Mouse (Mus musculus) hindlimb bud, embryonic 11.5 days (tissue): ENCODE results near the gene Ell3.
"Not testable (repeated sequence)": the region's sequence is repeated elsewhere in the genome, so short reads cannot be mapped to it uniquely, and the experiment has no call there.

Source experiments
- DNase-seq: peaks from one replicate; pipeline ENCODE4 v3.0.0-alpha.2; 2012; ENCODE audit warnings: low read depth, low spot score; ENCODE audit errors: extremely low spot score

Gene Ell3

DNA sequence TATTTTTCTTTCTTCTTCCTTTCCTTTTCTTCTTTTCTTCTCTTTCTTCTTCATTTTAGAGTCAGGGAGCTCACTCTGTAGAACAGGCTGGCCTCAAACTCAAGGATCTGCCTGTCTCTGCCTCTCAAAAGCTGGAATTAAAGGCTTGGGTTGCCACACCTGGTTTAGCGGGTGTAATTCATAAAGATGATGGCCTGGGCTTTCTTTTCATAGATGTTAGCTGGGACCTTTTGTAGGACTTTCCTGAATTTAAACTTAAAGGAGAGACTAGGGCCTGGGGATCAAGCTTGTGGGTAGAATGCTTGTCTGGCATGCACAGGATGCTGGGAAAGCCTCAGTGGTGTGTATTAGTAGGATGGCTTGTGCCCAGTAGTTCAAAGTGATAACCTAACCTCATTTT is at the start of gene Ell3:
Ell3 (minus strand) TSS at position 101 of the 400 bp plus-strand sequence.
- no peak for DNase-seq

DNA sequence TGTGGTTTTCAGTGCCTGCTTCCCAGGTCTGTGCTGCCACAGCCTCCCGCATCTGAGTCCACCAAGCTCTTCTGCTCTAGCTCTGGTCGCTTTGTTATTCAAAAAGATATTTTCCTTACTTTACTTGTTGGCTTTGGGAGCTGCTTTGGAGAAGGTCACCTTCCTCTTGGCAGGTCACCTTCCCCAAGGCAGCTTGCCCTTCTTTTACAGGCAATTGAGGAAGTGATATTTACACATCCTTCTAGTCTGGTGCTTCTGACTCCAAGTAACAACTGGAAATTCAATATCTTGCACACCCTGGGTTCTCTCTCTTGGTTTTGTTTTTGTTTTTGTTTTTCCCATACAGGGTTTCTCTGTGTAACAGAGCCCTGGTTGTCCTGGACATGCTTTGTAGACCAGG is 40.3 kb upstream of the Ell3 start:
- not testable (repeated sequence) for DNase-seq

DNA sequence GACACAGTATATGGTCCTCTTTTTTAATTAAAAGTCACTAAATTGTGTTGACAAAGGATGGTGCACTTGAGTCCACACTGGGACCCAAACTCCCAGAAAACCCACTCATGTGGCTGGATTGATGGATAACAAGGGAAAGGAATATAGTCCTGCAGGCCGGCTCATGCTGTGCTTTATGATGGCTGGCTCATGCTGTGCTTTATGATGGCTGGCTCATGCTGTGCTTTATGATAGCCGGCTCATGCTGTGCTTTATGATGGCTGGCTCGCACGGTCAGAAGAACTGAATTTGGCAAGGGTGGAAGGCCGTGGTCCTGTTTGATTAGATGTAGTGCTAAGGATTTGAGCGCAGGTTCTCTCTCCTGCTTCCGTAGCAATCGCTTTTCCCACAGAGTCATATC is 39.5 kb upstream of the Ell3 start:
- DNase-seq = no peak

DNA sequence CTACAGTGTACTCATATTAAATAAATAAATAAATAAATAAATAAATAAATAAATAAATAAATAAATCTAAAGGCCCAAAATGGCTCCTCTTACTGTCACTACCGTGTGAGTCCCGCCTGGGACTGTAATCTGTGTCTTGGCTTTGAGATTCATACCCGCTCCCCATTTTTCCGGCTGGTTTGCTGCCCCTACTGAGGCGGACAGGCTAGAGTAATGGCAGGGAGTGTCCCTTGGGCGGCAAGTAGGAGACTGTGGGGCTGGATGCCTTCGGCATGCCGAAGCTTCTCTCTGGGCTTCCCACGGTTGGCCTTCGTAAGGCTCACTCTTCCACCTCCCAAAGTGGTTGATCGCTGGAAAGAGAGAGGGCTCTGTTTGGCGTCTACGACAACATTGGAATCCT is 36.8 kb upstream of the Ell3 start:
- DNase-seq = not testable (repeated sequence)

DNA sequence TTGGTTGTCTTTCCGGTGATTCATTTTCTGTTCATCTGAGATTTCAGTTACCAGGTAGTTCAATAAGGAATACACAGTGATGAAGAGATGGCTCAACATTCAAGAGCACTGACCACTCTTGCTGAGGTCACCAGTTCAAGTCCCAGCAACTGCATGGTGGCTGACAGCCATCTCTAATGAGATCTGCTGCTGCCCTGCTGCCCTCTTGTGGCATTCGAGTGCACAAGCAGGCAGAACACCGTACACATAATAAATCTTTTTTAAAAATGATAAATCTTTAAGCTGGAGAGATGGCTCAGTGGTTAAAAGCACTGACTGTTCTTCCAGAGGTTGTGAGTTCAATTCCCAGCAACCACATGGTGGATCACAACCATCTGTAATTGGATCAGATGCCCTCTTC is 36.4 kb upstream of the Ell3 start:
- no peak for DNase-seq

DNA sequence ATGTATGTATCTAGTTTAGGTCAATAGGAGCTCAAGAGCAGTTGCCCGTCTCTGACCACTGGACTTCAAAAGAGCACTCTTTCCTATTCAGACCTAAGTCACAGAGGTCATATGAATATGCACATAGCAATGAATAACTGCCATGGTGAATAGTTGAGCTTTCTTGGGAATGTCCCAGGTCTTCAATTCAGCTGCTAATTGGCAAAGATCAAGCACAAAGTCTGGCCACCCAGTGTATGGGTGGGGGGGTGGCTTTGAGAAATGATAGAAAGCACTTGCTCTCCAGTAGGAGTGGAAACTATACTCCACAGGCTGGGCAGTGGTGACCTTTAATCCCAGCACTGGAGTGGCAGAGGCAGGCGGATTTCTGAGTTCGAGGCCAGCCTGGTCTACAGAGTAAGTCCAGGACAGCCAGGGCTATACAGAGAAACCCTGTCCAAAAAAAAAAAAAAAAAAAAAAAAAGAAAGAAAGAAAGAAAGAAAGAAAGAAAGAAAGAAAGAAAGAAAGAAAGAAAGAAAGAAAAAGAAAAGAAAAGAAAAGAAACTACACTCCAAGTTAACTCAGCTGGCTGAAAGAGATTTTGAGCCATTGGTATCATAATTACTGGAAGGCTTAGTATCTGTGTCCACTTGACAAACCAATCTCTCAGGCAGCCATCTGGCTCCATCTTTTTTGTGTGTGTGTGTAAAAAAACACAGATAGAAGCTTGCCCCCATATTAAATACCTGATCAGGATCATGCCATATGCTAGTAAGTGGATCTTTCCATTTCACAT is 33.6 kb upstream of the Ell3 start:
- DNase-seq = no peak

DNA sequence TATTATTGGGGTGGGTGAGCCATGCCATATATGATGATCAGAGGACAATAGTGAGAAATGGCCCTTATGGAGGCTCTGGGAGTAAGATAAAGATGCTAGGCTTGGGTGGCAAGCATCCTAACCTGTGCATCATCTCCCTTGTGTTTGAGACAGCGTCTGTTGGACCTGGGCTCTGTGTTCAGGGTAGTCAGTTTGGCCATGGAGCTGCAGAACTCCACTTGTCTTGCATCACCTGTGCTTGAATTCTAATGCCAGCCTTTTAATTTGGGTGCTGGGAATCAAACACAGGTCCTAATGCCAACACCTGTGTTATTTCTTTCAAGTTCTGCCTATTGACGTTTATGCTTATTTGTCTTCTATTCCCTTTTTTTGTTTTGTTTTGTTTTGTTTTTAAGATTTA is 31.2 kb upstream of the Ell3 start:
- not testable (repeated sequence) for DNase-seq

DNA sequence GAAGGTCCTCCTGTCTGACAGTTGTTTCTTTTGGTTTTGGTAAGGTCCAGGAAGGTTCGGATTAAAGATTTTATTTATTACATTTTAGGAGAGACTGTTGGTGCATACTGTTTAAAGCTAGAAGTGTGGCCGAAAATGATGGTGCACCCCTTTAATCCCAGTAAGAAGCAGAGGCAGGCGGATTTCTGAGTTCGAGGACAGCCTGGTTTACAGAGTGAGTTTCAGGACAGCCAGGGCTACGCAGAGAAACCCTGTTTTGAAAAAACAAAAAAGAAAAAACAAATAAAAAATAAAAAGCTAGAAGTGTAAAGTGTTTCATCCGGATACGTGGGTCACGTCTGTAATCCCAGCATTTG is 30.1 kb upstream of the Ell3 start:
- DNase-seq = no peak

DNA sequence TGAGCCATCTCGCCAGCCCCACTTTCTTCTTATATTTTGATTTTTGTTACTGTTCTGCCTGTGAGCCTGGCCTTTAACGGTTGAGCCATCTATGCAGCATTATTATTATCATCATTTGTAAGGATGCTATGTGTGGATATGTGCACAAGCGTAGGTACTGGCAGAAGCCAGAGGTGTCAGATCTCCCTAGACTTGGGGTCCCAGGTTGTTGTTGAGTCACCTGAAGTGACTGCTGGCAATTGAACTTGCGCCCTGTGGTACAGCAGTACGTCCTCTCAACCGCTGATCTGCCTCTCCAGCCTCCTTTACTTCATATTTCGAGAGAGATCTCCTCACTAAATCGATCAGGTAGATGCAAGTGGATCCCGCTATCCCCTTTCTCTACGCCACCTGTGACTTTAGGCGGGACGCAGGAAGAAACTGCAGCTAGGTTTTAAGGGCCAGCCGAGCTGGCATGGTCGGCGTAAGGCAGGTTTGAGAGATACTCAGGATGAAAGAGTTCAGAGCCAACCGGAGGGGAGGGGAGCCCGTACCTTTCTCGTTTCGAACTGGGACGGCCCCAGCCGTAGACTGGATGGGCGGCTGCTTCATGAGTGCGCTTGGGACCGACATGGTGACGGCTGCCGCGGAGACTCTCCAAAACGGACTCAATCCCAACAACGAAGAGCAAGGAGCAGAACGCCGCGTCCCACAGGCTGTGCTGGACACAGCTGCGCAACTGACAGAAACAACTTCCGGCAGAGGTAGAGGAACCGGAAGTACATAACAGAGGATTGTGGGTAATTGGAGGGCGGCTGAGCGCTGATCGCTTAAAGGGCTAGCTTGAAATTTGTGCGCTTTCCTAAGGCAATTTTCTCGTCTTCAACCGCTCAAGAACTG is 29.5 kb upstream of the Ell3 start, which contains the start of gene Mfap1b:
Mfap1b (minus strand) TSS at position 767 of the 879 bp plus-strand sequence.
- DNase-seq = peak; percentile 73

DNA sequence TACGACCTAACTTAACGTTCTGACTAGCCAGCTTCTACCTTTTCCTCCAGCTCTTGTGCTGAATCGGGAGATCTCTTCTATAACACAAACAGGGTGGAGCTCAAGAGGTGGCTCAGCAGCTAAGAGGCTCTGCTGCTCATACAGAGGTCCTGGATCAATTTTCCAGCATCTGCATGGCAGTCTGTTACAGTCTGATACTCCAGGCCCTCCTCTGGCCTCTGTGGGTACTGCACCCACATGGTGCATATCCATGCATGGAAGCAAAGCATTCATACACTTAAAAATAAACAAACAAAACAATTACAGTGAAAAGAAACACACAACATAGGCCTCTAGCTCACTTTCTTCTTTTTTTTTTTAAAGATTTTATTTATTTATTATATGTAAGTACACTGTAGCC is 28.7 kb upstream of the Ell3 start:
- not testable (repeated sequence) for DNase-seq

DNA sequence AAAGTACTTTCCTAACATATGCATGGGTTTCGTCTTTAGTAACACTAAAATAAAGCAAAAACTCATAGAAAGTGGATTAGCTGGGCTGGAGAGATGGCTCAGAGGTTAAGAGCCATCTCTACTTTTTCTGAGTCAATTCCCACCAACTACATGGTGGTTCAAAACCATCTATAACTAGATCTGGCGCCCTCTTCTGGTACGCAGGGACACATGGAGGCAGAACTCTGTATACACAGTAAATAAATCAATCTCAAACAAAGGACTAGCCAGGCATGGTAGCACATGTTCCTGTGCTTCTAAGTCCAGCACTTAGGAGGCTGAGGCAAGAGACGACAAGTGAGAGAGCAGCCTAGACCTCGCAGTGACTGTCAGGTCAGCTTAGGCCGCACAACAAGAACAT is 24.9 kb upstream of the Ell3 start:
- DNase-seq = not testable (repeated sequence)

DNA sequence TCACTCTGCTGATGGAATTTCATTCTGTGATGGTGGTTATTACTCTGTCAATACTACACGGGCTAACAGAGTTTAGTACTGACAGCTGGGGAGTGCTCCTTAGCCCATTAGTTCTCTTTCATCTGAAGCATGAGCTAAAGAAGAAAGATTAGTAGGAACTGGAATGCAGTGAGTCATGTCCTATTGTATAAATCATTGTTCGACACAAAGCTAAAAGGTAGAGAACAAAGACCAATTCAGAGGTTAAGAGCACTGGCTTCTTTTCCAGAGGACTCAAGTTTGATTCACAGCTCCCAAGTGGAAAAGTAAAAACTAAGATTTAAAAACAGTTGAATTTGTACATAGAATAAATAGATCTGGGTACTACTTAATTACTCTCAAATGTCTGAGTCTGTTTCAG is 16.0 kb upstream of the Ell3 start:
- no peak for DNase-seq

DNA sequence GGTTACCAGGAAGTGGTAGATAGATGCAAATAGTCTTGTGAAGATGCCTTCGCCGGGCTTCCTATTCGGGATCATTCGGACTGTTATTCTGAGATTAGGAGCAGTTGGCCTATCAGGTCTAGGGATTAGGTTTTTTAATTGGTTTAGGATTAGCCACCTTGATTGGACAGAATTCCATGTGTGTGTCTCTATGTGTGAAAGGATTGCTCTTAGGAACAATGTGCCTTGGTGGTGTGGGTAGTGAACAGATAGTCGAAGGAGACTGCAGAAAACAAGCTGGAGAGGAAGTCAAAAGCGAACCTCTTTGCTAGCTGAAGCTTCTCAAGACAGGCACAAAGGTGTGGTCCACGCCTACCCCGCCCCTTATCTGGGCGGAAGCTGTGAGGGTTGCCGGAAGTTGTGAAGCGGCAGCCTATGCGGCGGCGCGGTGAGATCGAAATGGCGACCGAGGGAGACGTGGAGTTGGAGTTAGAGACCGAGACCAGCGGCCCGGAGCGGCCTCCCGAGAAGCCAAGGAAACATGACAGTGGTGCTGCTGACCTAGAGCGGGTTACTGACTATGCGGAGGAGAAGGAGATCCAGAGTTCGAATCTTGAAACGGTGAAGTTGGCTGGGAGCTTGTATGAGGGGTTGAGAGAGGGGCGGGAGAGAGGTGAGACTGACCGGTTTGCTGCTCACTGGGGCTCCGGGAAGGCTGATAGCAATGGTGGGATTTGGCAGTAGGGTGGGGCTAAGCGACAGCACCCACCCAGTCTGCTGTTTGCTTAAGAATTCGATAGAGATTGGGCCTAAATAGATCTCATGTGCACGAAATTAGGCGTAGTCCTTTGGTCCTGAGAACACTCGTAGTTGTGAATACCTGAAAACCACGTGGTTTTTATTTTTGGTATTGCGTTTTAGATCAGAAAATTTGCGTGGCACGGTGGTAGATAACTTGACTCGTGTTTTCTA is 12.9 kb upstream of the Ell3 start, which contains the start of gene Serinc4:
Serinc4 (minus strand) TSS at position 90 of the 951 bp plus-strand sequence.
- DNase-seq = no peak

DNA sequence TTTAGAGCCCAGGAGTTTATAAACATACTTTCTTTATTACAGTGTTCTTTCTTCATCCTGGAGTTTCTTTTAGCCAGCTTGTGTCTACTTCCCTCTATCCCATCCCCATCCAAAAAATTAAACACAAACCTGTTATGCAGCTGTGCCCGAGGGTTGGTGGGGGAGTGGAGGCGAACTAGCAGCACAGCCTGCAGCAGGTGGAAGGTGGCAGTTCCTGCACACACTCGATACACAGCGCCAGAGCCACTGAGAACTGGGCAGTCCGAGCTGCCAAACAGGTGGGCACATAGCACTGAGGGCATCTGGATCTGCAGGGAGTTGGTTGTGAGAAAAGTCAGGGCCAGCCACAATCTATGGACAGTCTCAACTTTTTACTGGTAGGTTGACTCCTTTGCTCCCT is 11.5 kb upstream of the Ell3 start:
- DNase-seq = no peak

DNA sequence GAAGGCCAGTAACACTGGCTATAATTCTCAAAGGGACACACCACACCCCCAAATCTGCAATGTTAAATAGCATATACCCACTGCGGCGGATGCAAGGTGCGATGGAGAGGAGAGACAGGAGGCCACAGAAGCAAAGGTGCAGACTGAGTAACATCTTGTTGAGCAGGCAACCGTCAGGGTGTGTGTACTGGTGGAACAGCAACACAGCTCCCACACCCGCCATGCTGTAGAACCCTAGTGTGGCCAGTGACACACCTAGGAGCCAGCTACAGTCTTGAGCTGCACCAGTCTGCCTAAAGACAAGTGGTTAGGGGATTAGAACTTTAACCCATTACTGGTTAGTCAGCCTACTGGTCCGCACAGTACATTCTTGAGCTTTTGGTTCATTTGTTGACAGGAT is 9.8 kb upstream of the Ell3 start:
- no peak for DNase-seq

DNA sequence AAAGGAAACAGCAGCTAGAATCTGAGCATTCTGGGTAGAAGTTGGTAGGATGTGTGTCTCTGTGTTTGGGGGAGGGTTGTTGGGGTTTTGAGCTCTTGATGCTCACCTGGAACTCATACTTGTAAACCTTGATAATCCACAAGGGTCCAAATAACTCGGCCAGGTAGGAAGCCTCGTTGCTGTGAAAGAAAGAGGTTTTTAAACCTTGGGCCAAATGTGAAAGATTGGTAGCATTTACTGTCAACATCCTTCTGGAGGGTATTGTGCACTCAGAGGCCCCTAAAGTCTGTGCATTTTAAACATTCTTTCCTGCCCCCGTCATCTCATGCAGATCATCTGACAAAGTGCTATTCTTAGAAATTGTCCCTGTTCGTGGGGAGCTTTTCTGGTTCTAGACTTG is 8.9 kb upstream of the Ell3 start, which contains the start of gene Hypk:
Hypk (plus strand) TSS at position 301 of the 400 bp plus-strand sequence.
- DNase-seq = no peak

DNA sequence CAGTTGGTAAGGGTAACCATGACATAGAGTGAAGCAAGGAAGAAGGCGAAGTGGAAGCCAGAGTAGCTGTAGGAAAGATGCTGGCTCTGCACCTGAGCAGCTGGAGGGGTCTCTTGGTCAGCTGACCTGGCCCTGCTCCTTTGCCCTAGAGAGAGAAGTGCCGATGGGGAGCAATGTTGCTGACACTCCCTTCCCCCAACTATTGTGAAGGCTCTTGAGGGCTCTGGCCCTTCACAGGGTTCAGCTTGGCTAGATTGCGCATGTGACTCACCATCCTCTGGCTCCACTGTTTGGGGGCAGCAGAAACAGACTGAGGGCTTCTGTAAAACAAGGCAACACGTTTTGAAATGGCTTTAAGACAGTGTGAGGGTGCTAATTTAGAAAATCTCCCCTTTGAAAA is 8.3 kb upstream of the Ell3 start:
- DNase-seq = no peak

DNA sequence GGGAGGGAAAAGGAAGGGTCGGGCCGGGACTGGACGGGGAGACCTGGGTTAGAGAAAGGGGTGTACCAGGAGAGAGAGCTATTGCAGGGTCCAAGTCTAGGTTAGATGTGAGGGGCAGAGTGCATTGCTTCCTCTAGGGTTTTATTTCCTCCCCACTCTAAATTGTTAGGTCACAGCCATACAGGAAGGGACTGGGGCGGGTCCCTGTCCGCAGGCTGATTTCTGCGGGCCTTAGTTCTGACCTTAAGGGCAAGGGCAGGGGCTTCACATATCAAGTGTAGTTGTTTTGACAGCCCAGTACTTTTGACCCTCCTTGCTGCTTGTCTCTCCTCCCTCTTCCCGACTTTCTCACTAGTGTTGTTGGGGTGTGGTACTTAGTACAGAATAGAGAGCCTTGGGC is 6.0 kb upstream of the Ell3 start:
- DNase-seq = no peak

DNA sequence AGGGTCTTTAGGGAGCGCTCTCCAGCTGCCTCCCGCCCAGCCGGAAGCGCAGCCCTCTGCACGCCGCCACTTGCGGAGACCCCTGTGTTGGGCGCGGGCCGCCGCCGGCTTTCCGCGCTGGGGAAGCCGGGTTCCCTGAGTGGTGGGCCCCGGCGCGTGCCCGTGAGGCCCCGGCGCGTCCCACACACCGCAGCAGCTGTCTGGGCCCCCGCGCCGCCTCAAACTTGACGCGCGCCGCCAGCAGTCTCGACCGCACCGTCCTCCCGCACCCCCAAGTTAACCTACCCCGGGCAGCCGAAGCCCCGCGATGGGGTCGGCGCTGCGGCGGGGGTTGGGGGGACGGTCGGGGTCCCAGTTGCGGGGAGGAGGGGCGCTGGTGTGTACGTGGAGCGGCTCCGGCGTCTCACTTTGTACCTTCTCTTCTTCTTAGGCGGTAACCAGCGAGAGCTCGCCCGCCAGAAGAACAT is 5.5 kb upstream of the Ell3 start:
- DNase-seq = no peak

DNA sequence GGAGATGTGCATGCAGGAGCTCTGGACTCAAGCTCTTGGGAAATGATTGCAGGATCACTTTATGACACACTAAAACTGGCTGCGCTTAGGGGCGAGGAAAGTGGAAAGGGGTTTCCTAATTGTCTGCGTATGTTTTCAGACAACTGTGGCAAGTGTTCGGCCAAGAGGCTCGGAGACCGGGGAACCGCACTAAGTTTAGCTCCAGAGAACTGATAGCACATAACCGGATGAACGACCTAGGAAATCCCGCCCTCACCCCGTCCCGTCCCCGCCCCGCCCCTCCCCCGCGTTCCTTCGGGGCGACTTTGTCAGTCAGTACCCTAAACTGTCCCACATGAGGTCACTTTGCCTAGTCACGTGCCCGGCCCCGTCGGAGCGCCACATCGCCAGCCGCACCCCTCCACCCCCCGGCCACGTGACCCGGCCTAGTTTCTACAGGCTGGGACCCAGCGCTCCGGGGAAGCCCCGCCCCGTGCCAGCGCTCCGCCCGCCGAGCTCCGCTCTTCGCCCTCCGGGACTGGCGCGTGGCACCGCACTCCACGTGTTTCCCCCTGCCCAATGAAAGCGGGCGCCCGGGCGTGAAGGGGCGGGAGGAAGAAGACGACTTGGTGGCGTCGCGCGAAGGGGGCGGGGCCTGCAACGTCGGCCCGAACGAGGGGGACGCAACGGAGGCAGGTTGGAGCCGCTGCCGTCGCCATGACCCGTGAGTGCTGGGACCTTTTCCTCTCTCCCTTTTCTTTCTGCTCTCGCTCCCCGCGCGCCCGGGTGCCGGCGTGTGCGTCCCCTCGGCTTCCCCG is 4.9 kb upstream of the Ell3 start, which contains the start of gene Serf2:
Serf2 (plus strand) TSS at position 457 of the 797 bp plus-strand sequence.
- peak; percentile 84 for DNase-seq
